Mouse (Mus musculus): ENCODE measurements around the gene Gm17655. TPM values are rescaled to one million over a fixed set of nuclear protein-coding genes. Genes with fewer than 3 reads are reported as not detected.
"Not testable (repeated sequence)": the region's sequence is repeated elsewhere in the genome, so short reads cannot be mapped to it uniquely, and the experiment has no call there.

Gm17655 gene
- polyA plus RNA-seq, 1 experiment from 2014 or later, result 7.2 TPM

DNA sequence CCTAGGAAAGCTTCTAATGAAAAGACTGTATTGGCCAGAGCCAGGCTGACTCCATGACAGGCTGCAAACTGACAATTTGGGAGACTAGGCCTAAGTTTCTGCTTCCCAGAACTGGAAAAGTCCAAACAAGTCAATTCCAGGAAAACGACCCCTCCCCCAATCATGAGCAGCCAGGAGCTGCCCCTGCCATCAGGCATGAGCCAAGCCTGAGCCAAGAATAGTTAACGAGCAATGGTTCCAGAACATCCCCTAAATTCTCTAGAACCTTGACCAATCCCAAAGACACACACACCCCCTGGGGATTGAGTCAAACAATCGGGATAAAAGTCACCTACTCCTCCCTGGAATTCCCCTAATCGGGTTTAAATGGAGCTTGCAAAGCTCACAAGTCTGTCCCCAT, 10.6 kb upstream of the Gm17655 start:
- Histone ChIP-seq H3K4me2 (no peak overlapping the region), H3K36me3 (ENCODE audit: insufficient read depth) (0 out of 2 replicates have a peak, but pooled peaks cover 3% of the 10 kb centered on the region), H3K27ac (ENCODE audit: low read depth) (no peak overlapping the region), H3K4me1 (ENCODE audit: insufficient read depth) (no peaks in the 10 kb centered on the region), H3K9me3 (ENCODE audit: low read depth, low read length) (peaks cover 21% of the 10 kb centered on the region), H3K27me3 (ENCODE audit: insufficient read depth, low read length) (no peaks in the 10 kb centered on the region), H3K4me3 (ENCODE audit: low read depth, low read length) (no peak overlapping the region), H3K9ac (no peak overlapping the region)
- ATAC-seq (ENCODE audit: insufficient read depth) (no peak), DNase-seq (no peak)
- TF ChIP-seq CTCF (IDR thresholded peaks at IDR 0.05; ENCODE audit: low read depth), result no peak
- WGBS, result 78% methylated on average over 4 of the region's 4 CpGs

DNA sequence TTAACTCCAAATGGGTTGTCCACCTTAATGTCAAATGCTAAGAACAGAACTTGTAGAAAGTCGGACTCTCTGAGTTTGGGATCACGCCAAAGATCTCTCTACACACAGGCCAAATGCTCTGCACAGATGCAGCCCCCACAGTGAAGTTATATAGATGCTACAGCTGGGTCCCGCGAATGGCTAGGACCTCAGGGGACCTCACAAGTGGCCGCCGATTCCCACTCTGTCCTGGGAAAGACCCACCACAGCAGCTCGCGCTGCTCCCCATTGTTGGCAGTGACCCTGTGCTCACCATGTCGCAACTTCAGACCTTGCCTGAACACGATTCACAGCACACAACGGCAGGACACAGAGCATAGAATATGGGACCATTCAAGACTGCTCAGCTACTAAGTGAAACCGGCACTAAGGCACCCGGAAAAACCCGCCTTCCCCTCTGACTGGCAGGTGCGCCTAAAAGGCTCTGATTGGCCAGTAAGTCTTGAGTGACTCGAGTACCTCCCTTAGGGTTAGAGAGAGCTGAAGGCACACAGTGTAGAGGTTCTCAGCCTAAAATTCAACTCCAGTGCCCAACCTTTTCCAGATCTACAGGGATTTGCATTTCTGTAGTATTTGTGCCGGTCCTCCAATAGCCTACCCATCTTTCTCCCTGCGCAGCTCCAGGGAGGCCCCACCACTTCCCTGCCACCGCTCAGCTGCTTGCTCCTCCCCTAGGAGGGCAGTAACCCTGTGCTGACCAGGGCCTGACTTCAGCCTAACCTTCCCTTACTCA, 14.5 kb downstream of the Gm17655 start:
- Histone ChIP-seq H3K9ac (peak overlapping the region; percentile 57), H3K27ac (ENCODE audit: low read depth) (peak overlapping the region; percentile 63; the same call in 1 of the 2 replicates), H3K9me3 (ENCODE audit: low read depth, low read length) (no peaks in the 10 kb centered on the region), H3K4me3 (ENCODE audit: low read depth, low read length) (peak overlapping the region; percentile 54), H3K4me1 (ENCODE audit: insufficient read depth) (no peaks in the 10 kb centered on the region), H3K4me2 (peak overlapping the region; percentile 60), H3K27me3 (ENCODE audit: insufficient read depth, low read length) (no peaks in the 10 kb centered on the region), H3K36me3 (ENCODE audit: insufficient read depth) (no peaks in the 10 kb centered on the region)
- no peak for TF ChIP-seq CTCF (IDR thresholded peaks at IDR 0.05; ENCODE audit: low read depth)
- under 1% methylated on average over 19 of the region's 19 CpGs for WGBS
- ATAC-seq (ENCODE audit: insufficient read depth) (peak; percentile 100), DNase-seq (peak; percentile 84)

DNA sequence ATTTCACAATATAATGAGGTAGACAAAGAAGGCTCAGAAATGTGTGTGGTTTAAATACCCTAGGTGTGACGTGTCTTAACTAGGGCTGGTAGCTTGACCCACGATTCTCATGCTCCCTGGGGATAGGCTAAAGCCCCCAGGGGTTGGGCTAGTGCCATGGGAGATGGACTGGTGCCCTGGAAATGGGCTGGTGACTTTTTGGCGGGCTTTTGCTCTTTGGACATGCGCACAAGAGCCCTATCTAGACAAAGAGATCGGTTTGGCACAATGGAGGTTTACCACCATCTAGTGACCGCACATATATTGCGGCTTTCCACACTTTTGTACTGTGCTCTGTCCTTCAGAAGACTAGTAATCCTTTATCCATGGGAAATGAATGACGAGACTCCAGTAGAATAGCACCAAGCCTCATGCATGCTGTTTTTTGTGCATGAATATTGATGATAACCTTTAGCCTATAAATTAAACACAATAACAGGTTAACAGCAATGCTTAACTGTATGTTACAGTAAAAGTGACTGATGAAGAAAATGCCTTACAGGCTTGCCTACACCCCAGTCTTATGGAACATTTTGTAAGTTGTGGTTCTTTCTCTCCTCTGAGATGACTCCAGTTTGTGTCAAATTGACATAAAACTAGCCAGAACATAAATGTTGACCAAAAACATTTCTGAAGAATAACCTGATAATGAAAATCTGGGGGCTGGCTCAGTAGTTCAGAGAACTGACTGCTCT, 48.5 kb downstream of the Gm17655 start:
- TF ChIP-seq CTCF (IDR thresholded peaks at IDR 0.05; ENCODE audit: low read depth), result peak; percentile 69
- ATAC-seq (ENCODE audit: insufficient read depth), result peak; percentile 96

DNA sequence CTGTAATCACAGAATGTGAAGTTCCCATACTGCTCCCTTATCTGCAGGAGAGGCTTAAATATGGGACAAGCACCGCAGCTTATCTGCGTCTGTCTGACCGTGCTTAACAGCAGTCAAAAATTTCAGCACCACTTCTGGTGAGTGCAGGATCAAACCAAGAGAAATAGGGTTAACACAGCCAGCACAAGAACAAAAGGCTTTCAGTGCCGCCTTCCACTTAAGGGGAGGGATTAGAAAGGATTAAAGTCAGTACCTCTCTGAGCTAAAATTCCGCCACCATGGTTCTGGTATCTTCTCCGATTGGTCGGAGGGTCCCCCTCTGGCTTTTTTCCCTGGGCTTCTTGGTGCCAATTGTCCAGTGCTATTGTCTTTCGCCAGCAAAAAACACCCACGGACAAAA, 49.0 kb downstream of the Gm17655 start:
- TF ChIP-seq CTCF (IDR thresholded peaks at IDR 0.05; ENCODE audit: low read depth), result no peak
- H3K27me3 ChIP-seq (ENCODE audit: insufficient read depth, low read length), result no peaks in the 10 kb centered on the region
- H3K4me3 ChIP-seq (ENCODE audit: low read depth, low read length), result peak overlapping the region; percentile 2
- peak; percentile 53 for DNase-seq
- peak overlapping the region; percentile 49 for H3K4me2 ChIP-seq
- no peaks in the 10 kb centered on the region for H3K36me3 ChIP-seq (ENCODE audit: insufficient read depth)
- no peaks in the 10 kb centered on the region for H3K4me1 ChIP-seq (ENCODE audit: insufficient read depth)
- H3K9me3 ChIP-seq (ENCODE audit: low read depth, low read length), result no peaks in the 10 kb centered on the region
- peak overlapping the region; percentile 1; the same call in 1 of the 2 replicates for H3K9ac ChIP-seq
- 48% methylated on average over 9 of the region's 9 CpGs for WGBS
- peak overlapping the region; percentile 15; the same call in 1 of the 2 replicates for H3K27ac ChIP-seq (ENCODE audit: low read depth)
- peak; percentile 88 for ATAC-seq (ENCODE audit: insufficient read depth)

More for the DNA sequence above, 48.5 kb downstream of the Gm17655 start:
- not testable (repeated sequence) for H3K27me3 ChIP-seq (ENCODE audit: insufficient read depth, low read length); H3K9me3 ChIP-seq (ENCODE audit: low read depth, low read length); H3K4me1 ChIP-seq (ENCODE audit: insufficient read depth); H3K36me3 ChIP-seq (ENCODE audit: insufficient read depth)
- Histone ChIP-seq H3K27ac (ENCODE audit: low read depth) (peak overlapping the region; percentile 15; the same call in 1 of the 2 replicates), H3K9ac (peak overlapping the region; percentile 1; the same call in 1 of the 2 replicates), H3K4me2 (peak overlapping the region; percentile 49), H3K4me3 (ENCODE audit: low read depth, low read length) (peak overlapping the region; percentile 2; the same call in 1 of the 2 replicates)
- DNase-seq, result peak; percentile 86
- 43% methylated on average over 8 of the region's 8 CpGs for WGBS

DNA sequence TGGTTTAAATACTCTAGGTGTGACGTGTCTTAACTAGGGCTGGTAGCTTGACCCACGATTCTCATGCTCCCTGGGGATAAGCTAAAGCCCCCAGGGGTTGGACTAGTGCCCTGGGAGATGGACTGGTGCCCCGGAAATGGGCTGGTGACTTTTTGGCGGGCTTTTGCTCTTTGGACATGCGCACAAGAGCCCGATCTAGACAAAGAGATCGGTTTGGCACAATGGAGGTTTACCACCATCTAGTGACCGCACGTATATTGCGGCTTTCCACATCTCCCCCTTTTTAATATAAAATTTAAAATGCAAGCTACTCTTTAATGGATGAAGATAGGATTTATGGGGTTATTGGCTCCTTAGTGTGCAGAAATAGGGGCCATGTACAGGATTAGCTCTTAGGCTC, 56.5 kb downstream of the Gm17655 start:
- not testable (repeated sequence) for H3K27me3 ChIP-seq (ENCODE audit: insufficient read depth, low read length); H3K4me1 ChIP-seq (ENCODE audit: insufficient read depth); H3K9ac ChIP-seq; DNase-seq; ATAC-seq (ENCODE audit: insufficient read depth); H3K9me3 ChIP-seq (ENCODE audit: low read depth, low read length); H3K4me3 ChIP-seq (ENCODE audit: low read depth, low read length); H3K27ac ChIP-seq (ENCODE audit: low read depth); H3K4me2 ChIP-seq; H3K36me3 ChIP-seq (ENCODE audit: insufficient read depth)
- 87% methylated on average over 10 of the region's 10 CpGs for WGBS

Other genes starting within 250 kb of the Gm17655 start
- gene Gm15446, start 149.1 kb downstream of the Gm17655 start, polyA plus RNA-seq (2014; fragmentation: Nextera tagmentation; extraction: Ambion mirVana), result 0.74 and 0.91 TPM in 2 replicates
- 22.8 TPM in 2 replicates for gene Zfp932, start 76.0 kb downstream of the Gm17655 start, polyA plus RNA-seq (2014; fragmentation: Nextera tagmentation; extraction: Ambion mirVana)
- 1.9 and 2.2 TPM in 2 replicates for gene Gm35315, start 21.9 kb upstream of the Gm17655 start, polyA plus RNA-seq (2014; fragmentation: Nextera tagmentation; extraction: Ambion mirVana)
- 2.2 TPM in 2 replicates for gene Plcxd1, start 27.5 kb upstream of the Gm17655 start, polyA plus RNA-seq (2014; fragmentation: Nextera tagmentation; extraction: Ambion mirVana)
- 26.2 and 29.8 TPM in 2 replicates for gene Gtpbp6, start 35.7 kb upstream of the Gm17655 start, polyA plus RNA-seq (2014; fragmentation: Nextera tagmentation; extraction: Ambion mirVana)
- 3.3 and 3.8 TPM in 2 replicates for gene Zfp605, start 37.6 kb upstream of the Gm17655 start, polyA plus RNA-seq (2014; fragmentation: Nextera tagmentation; extraction: Ambion mirVana)
- 41.8 and 42.3 TPM in 2 replicates for gene Chfr, start 63.3 kb upstream of the Gm17655 start, polyA plus RNA-seq (2014; fragmentation: Nextera tagmentation; extraction: Ambion mirVana)
- gene Golga3, start 104.2 kb upstream of the Gm17655 start, polyA plus RNA-seq (2014; fragmentation: Nextera tagmentation; extraction: Ambion mirVana), result 26.6 and 28.3 TPM in 2 replicates
- 35.5 and 39.8 TPM in 2 replicates for gene Ankle2, start 158.5 kb upstream of the Gm17655 start, polyA plus RNA-seq (2014; fragmentation: Nextera tagmentation; extraction: Ambion mirVana)
- 72.9 and 74.0 TPM in 2 replicates for gene Pgam5, start 197.4 kb upstream of the Gm17655 start, polyA plus RNA-seq (2014; fragmentation: Nextera tagmentation; extraction: Ambion mirVana)
- 8.5 and 9.4 TPM in 2 replicates for gene Pxmp2, start 213.7 kb upstream of the Gm17655 start, polyA plus RNA-seq (2014; fragmentation: Nextera tagmentation; extraction: Ambion mirVana)
- gene Pole, start 213.8 kb upstream of the Gm17655 start, polyA plus RNA-seq (2014; fragmentation: Nextera tagmentation; extraction: Ambion mirVana), result 43.9 and 44.9 TPM in 2 replicates